Mouse (Mus musculus): ENCODE results near the gene Spice1.

The Spice1 gene

DNA sequence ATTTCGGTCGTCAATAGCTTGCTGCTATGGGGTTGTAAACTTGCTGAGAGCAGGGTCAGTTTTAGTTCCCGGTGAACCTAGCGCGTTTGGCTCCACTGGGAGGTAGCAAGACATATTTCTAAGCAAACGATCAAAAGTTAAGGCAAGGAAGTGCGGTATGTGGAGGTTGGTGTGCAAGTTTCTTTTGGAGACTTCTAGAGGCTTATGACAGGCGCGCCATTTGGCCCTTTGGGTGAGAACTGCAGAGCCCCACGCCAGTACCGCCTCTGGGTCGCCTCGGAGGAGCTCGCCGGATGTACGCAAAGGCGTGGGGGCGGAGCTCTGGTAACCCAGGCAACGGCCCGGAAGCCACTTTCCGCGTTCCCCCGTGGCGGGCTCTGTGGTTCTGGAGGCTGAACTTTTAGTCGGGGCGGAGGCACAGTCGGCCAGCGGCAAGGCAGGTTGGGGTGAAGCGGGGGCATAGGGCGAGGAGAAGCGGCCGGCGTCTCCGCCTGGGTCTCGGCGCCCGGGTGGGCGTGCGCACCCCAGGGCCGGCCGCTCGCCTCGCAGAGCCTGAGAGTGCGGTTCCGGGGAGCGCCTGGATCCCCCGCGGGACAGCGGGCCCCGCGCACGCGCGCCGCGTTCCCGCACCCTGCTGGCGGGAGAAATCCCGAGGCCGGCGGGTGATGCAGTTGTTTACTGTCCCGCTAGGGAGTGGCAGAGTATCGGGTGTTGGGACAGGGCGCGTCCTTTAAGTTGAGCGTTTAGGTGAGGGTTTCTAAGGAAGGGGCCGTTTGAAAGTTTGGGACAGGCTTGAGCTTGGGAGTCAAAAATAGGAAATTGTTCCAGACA is at the start of gene Spice1:
TSS of gene Spice1 (plus strand) at position 51 of the 831 bp plus-strand sequence.
- DNase-seq: peak; percentile 95

DNA sequence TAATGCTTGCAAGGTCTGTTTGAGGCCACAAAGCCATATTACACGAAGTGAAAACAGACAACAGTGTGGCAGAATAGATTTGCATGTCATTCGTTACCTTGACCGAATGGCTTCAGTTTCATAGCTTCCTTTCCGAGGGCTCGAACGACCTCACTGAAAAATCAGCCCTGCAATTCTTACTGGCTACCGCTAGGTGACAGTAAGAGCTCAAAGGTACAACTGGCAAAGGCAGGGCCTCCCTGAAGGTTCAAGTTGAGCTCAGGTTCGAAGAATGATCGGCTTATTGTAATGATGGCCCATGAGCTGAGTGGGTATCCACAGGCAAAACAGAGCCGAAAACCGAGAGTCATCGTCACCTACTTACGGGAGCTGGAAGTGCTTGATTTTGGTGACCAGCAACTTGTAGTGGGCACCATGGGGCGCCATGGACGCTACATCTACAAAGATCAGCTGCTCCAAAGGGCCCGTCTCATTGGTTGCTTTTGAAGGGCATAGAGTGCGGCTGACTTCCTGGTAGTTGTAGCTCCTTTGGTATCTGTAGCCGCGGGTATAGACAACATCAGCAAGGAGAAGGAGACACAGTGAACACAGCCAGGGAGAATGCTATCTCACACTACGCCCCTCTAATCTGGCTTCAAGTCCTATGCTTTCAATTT is 47.4 kb upstream of the Spice1 start:
- no peak for DNase-seq

DNA sequence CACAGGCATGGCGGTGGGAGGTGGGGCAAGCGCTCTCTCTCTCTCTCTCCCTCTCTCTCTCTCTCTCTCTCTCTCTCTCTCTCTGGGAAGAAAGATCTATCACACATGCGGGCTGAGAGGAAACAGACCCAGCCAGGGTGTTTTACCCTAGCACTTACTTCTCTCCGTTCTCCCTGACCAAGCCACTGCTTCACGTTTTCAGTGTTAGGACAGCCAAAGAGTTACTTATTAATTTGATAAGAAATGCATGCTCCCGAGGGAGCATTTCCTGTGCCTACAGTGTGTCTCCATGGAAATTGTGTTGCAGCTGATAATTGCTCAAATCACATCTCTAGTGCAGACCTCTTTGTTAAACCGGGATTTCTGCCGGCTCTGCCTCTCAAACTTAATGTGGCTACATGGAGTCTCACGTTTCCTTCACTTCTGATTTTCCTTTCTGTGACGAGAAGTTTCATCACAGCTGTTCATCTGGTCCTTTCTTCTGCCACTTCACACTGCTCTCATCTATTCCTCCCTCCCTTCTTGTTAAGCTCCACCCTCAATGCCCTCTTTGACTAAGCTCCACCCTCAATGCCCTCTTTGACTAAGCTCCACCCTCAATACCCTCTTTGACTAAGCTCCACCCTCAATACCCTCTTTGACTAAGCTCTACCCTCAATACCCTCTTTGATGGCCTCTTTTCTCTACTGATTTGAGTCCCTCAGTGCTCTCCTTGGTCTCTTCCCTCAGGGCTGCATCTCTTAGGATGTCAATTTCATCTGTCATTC is 44.6 kb upstream of the Spice1 start:
- DNase-seq: no peak

DNA sequence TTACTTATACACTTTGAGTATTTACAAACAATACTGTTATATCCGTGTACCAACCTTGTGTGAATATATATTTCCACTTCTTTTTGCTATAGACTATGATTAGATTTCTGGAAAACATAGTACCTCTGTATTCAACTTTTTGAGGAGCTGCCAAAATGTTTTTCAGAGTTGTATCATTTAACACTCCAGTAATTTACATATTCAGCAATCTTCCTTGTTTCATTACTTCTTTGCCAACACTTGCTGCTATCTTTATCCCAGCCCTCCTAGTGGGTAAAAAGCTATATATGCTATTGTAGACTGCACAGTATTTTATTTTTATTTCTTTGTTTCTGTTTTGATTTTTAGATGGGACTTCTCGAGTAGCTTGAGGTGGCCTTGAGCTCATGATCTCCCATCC is 43.1 kb upstream of the Spice1 start:
- no peak for DNase-seq

GRCm38 (mm10) chr16:44305606-44306005 is 41.3 kb upstream of the Spice1 start:
- no peak for DNase-seq

GRCm38 (mm10) chr16:44313422-44313821 is 33.5 kb upstream of the Spice1 start:
- DNase-seq: no peak

- DNase-seq: no peak
Observed at GRCm38 (mm10) chr16:44316350-44316749, 30.6 kb upstream of the Spice1 start.

DNA sequence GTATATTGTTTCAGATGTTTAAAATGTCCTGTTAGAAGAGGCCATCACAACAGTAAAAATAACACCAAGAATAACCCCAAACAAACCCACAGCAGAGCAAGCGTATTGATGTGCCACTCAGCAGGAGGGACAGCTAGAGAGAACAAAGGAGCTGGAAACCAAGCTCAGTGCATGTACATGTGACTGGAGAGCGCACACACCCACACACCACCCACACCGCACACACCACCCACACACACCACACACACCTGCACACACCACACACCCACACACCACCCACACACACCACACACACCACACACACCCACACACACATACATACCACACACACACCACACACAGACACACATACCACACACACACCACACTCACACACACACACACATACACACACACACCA is 26.7 kb upstream of the Spice1 start:
- DNase-seq: no peak

DNA sequence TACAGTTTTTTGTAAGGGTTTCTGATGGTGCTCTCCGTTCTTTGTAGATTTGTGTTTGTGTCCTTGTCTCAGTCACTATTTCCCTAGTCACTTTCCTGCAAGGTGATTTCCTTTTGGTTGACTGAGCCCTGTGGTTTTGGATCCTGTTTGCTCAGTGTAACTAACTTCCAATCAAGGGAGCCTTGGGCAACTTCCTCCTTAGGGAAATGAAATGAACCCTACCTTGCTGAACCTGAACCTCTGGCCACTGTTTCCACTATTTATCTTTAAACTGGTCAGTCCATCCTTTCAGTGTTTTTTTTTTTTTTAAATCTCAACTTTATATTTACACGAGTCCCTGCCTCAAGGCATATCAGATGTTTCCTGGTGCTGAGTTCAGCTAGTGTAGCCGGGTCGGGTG is 18.3 kb upstream of the Spice1 start:
- no peak for DNase-seq

- no peak for DNase-seq
Observed at GRCm38 (mm10) chr16:44330657-44331056, 16.3 kb upstream of the Spice1 start.

DNA sequence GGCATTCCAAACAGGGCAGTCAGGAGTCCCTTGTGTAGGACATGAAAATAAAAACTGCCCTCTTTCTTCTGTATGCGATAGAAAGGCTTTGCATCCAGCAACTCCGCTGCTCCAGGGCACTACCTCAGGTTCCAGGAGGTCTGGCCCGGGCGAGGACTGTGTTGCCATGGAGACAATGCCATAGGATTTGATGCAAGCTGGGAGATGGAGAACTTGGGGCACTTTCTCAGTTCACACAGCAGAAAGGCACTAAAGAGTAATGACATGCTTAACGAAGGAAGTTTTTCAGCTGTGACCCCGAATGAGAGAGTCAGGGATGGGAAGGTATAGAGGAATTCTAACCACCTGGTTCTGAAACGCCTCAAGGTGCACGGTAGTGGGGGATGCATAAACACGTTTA is 15.8 kb upstream of the Spice1 start:
- DNase-seq: peak; percentile 38

DNA sequence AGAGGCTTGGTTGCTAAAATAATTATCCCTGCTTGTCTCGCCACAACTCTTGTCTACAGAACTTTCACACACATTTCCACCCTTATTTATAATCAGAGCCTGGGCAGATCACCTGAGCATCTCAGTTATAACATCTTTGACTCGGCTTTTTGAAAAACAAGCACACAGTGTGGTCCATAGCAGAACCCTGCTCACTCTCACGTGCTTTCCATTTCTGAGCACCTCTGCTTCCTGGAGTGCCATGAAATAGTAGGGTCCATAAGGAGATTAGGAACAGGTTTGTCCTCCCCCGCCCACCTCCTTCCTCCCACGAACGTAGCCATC is 15.3 kb upstream of the Spice1 start:
- peak; percentile 39 for DNase-seq

- DNase-seq: peak; percentile 20
Observed at GRCm38 (mm10) chr16:44331995-44332860, 14.7 kb upstream of the Spice1 start.

DNA sequence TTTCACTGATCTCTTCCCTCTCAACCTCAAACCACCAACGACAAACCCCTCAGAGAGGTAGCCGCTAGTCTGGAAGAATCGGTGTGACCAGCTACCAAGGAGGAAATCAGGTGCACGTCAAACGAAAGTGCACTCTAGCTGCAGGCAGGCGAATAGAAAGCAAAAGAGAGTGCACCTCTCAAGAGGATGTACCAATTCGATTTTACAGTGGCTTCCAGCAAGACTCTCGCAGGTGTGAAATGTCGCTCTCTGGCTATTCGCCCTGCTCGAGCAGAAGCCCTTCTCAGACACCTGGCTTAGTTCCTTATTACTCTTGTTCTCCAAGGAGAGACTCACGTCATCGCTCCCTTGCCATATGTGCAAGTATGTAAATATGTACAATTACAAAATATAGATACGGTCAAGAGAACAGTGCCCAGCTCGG is 14.0 kb upstream of the Spice1 start, which contains the start of gene Sidt1:
TSS of gene Sidt1 (minus strand) at position 336 of the 424 bp plus-strand sequence.
- DNase-seq: peak; percentile 56

DNA sequence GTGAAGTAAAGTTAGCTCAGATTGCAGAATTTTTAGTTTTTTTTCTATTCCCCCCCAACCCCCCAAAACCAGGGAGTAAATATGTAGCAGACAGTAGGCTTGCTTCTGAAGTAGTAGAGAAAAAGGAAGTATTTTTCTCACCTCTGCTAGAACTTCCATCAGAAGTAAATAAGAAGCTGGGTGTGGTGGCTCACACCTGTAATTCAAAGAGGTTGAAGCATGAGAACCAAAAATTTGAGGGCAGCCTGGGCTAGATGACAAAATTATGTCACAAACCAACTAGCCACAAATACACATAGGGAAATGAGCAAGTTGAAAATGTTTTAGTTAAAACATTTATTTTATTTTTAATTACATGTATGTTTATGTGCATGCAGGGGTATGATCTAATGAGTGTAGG is 9.4 kb upstream of the Spice1 start:
- DNase-seq: no peak

DNA sequence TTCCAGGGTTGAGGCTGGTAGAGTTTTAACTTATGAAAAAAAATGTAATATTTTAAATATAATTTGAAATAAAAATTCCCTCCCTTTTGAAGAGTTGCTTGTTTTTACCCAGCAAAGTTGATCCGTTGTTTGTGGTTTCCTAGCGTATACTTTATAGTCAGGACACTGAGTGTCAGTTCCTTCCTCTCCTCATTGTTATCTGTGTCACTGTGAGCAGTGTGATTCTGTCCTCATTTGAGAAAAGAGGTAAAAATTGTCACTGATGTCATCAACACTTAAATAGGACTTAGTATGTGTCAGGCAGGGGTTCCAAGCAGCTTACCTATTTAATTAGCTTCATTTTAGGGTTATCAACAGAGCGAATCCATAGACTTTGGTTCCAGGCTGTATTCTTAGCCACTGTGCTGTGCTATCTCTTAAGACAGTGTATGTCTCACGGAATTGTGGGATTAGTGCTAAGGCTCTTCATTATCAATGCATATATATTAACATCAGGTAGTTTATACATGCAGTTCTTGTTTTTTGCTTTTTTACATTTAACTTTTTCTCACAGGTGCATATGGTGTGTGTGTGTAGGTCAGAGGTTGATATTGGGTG is 3.0 kb downstream of the Spice1 start:
- DNase-seq: no peak

DNA sequence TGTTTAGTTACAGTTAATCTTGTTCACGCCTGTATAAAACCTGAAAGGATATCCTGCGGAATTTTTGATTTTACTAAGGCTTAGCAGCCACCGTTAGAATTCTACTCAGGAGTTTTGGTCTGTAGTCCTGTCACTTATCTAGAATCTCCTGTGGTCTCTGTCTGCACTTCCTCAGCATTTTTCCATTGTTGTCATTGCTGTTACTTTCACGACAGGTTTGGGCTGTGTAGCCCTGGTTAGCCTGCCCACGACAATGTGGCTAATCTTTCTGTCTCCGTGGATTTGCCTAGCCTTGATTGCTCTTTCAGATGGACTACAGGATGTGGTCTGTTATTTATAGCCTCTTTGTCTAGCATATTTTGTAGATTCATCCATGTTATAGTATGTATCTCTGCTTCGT is 9.4 kb downstream of the Spice1 start:
- no peak for DNase-seq

DNA sequence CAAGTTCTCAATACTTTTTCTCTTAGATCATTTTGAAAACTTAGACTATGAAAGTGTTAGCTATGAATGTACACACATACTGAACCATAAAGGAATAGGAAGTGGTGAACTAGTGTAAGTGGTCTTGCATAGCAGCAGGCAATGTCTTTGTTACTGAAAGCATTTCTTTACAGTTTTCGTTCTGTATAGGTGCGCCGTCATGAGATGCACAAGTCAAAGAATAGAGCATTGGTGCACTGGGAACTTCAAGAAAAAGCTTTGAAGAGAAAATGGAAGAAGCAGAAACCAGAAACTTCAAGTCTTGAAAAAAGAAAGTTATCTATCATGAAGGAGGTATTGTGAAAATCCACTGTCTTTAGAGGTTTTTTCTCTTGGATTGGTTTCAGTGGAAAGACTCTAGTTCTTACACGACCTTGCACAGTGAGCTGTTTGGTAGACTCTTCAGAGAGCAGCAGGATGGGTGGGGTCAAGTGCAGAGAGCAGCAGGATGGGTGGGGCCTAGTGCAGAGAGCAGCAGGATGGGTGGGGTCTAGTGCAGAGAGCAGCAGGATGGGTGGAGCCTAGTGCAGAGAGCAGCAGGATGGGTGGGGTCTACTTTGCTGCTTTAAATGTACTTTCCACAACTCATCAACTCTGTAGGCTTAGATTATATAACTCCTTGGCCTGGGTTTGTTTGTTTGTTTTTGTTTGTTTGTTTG is 10.8 kb downstream of the Spice1 start:
- DNase-seq: no peak

GRCm38 (mm10) chr16:44361921-44362890 is 15.3 kb downstream of the Spice1 start:
- no peak for DNase-seq

DNA sequence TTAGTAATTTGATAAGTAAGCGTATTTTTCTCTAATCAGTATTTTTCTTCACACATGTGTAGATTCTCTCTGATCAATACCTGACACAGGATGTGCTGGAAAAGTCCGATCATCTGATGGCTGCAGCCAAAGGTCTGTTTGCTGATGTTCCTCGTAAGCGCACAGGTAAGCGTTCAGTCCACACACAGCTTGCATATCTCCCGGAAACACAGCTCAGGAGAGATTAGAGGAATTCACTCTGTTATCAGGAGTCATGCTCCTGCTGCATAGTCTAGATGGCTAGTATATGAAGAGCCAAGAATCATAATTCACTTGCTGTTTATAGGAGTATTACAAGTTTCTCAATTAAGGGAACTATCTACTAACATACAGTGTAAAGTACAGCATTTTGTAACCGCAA is 18.6 kb downstream of the Spice1 start:
- DNase-seq: no peak

All from right cerebral cortex, adult 18-20 months (tissue).